Mouse (Mus musculus): Measurements from ENCODE around the gene 2310057M21Rik. TPM values are rescaled to one million over a fixed set of nuclear protein-coding genes. Genes with fewer than 3 reads are reported as not detected.

Gene 2310057M21Rik
- polyA plus RNA-seq, 1 experiment from 2014 or later: 24.3 TPM

DNA sequence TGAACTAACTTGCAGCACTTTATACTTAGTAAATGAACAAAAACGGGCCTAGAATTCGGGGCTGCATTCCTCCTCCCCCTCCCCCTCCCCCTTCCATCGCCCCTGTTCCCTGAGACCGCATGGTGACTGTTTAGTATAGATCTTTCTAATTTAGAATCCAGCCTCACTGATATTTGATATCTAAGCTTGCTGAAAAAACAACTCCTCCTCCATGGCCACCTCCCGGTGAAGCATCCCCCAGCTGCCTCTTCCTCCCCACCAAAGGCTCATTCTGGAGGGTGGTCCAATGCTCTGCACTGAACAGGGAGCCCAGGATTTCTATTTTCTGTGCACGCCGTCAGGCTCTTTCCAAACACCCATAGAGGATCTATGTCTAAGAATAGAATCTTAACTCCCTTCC, 44.2 kb downstream of the 2310057M21Rik start:
- no peaks in the 10 kb centered on the region for H3K9me3 ChIP-seq (ENCODE audit: low read depth, low read length)
- TF ChIP-seq CTCF (IDR thresholded peaks at IDR 0.05; ENCODE audit: low read depth): no peak
- H3K27ac ChIP-seq (ENCODE audit: low read depth): no peak overlapping the region
- H3K27me3 ChIP-seq (ENCODE audit: insufficient read depth, low read length): no peaks in the 10 kb centered on the region
- H3K4me3 ChIP-seq (ENCODE audit: low read depth, low read length): no peak overlapping the region
- DNase-seq (no peak), ATAC-seq (ENCODE audit: insufficient read depth) (no peak)
- H3K36me3 ChIP-seq (ENCODE audit: insufficient read depth): no peaks in the 10 kb centered on the region
- 57% methylated on average over 6 of the region's 7 CpGs for WGBS
- no peaks in the 10 kb centered on the region for H3K4me1 ChIP-seq (ENCODE audit: insufficient read depth)
- H3K9ac ChIP-seq: no peak overlapping the region
- no peak overlapping the region for H3K4me2 ChIP-seq

DNA sequence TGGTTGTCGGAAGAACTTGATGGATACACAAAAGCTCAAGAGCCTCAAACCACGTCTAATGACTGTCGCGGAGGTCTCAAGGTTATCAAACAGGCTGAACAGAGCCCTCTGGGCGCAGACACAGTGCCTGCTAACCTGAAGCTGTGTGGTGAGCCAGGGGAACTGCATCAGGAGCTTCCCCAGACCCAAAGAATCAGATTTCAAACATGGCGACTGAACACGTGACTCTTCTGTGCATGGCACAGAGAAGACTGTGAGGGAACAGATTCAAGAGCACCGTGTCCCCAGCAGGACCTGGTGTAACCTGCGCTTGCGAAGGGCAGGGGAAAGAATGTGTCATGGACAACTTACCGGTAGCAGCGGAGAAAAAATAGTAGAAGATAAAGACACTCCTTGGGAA, 45.0 kb downstream of the 2310057M21Rik start:
- H3K4me2 ChIP-seq: no peak overlapping the region
- no peaks in the 10 kb centered on the region for H3K9me3 ChIP-seq (ENCODE audit: low read depth, low read length)
- H3K27ac ChIP-seq (ENCODE audit: low read depth): no peak overlapping the region
- no peak overlapping the region for H3K4me3 ChIP-seq (ENCODE audit: low read depth, low read length)
- ATAC-seq (ENCODE audit: insufficient read depth): no peak
- DNase-seq: no peak
- WGBS: 52% methylated on average over 12 of the region's 12 CpGs
- H3K9ac ChIP-seq: no peak overlapping the region
- no peaks in the 10 kb centered on the region for H3K4me1 ChIP-seq (ENCODE audit: insufficient read depth)
- TF ChIP-seq CTCF (IDR thresholded peaks at IDR 0.05; ENCODE audit: low read depth): no peak
- H3K27me3 ChIP-seq (ENCODE audit: insufficient read depth, low read length): no peaks in the 10 kb centered on the region
- H3K36me3 ChIP-seq (ENCODE audit: insufficient read depth): no peaks in the 10 kb centered on the region

DNA sequence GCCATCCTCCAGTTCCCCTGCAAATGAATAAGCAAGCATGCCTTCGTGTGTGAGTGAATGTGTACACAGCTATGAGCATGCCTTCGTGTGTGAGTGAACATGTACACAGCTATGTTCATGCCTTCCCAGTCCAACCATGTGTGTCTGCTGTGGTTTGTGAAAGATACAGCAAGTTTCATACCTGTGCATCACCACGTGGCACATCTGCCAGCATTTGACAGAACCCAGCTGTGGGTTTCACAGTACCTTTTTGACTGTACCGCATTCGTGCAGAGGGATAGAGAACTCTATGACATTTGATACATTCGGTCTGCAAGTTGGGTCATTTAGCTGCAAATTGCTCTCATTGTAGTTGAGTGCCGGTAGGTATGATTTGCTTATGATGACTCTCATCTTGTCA, 48.1 kb downstream of the 2310057M21Rik start:
- no peak for ATAC-seq (ENCODE audit: insufficient read depth)
- WGBS: 75% methylated on average over 7 of the region's 7 CpGs
- Histone ChIP-seq H3K9ac (no peak overlapping the region), H3K36me3 (ENCODE audit: insufficient read depth) (no peaks in the 10 kb centered on the region), H3K4me3 (ENCODE audit: low read depth, low read length) (no peak overlapping the region), H3K4me1 (ENCODE audit: insufficient read depth) (no peaks in the 10 kb centered on the region), H3K9me3 (ENCODE audit: low read depth, low read length) (no peaks in the 10 kb centered on the region), H3K4me2 (no peak overlapping the region), H3K27ac (ENCODE audit: low read depth) (no peak overlapping the region), H3K27me3 (ENCODE audit: insufficient read depth, low read length) (no peaks in the 10 kb centered on the region)
- no peak for TF ChIP-seq CTCF (IDR thresholded peaks at IDR 0.05; ENCODE audit: low read depth)
- DNase-seq: no peak

DNA sequence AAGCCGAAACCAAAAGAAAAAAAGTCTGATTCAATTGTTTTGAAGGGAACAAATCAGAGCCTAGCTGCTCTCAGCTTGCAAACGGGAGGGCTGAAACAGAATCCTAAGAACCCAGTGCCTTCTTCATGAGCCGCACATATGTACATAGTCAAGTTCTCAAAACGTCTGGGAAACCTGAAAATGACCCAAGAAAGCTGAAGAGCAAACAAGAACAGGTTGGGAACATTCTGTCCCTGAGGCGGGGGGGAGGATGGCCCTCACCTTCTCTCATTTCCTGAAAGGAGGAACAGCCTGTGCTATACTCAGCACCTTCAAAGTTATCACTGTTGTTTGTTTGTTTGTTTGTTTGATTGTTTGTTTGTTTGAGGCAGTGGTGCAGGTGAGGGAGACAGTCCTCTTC, 55.8 kb downstream of the 2310057M21Rik start:
- Histone ChIP-seq H3K4me1 (ENCODE audit: insufficient read depth) (no peaks in the 10 kb centered on the region), H3K9ac (no peak overlapping the region), H3K4me3 (ENCODE audit: low read depth, low read length) (no peak overlapping the region), H3K27ac (ENCODE audit: low read depth) (no peak overlapping the region), H3K4me2 (no peak overlapping the region), H3K36me3 (ENCODE audit: insufficient read depth) (no peaks in the 10 kb centered on the region), H3K9me3 (ENCODE audit: low read depth, low read length) (no peaks in the 10 kb centered on the region), H3K27me3 (ENCODE audit: insufficient read depth, low read length) (no peaks in the 10 kb centered on the region)
- 64% methylated on average over 5 of the region's 5 CpGs for WGBS
- no peak for TF ChIP-seq CTCF (IDR thresholded peaks at IDR 0.05; ENCODE audit: low read depth)
- ATAC-seq (ENCODE audit: insufficient read depth) (no peak), DNase-seq (no peak)

DNA sequence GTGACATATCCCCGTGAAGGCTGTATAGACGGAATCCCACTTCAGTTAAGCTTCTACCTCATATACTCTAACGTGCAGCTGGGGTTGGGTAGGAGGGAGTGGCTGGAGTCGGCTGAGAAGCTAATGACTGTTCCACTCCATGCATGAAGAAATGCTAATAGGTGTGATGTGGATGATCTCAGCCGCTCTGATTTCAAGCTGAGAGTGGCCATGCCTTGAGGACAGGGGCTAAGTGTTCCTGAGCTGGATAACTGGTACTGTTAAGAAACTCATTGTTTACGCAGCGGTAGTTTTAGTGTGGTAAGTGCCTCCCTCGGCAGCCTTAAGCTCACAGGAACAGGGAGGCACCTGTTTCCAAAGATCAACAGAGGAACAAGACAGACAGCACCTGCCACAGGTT, 59.2 kb downstream of the 2310057M21Rik start:
- Histone ChIP-seq H3K36me3 (ENCODE audit: insufficient read depth) (no peaks in the 10 kb centered on the region), H3K9ac (no peak overlapping the region), H3K27me3 (ENCODE audit: insufficient read depth, low read length) (no peaks in the 10 kb centered on the region), H3K4me3 (ENCODE audit: low read depth, low read length) (no peak overlapping the region), H3K4me1 (ENCODE audit: insufficient read depth) (no peaks in the 10 kb centered on the region), H3K27ac (ENCODE audit: low read depth) (no peak overlapping the region), H3K9me3 (ENCODE audit: low read depth, low read length) (no peaks in the 10 kb centered on the region), H3K4me2 (no peak overlapping the region)
- TF ChIP-seq CTCF (IDR thresholded peaks at IDR 0.05; ENCODE audit: low read depth): no peak
- peak; percentile 1 for DNase-seq
- 59% methylated on average over 8 of the region's 8 CpGs for WGBS
- no peak for ATAC-seq (ENCODE audit: insufficient read depth)

DNA sequence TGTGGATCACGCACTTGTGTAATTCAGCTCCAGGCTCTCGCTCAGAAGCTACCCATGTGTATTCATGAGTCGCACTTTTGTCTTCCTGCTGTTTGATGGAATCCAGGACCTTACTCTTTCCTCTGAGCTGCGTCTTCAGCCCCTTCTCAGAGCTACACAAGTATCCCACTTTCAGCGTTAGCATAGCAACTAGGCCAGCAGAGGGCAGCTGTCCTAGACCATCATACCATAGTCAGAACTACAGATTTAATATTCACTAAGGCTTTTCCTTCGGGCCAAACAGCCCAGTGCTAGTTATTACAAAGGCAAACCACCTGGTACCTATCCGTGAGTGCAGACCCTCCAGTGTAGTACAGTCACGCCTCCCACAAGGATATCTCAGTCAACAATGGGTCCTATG, 65.4 kb downstream of the 2310057M21Rik start:
- DNase-seq (peak; percentile 38), ATAC-seq (ENCODE audit: insufficient read depth) (no peak)
- peak; percentile 27; the same call in 1 of the 2 replicates for TF ChIP-seq CTCF (IDR thresholded peaks at IDR 0.05; ENCODE audit: low read depth)
- Histone ChIP-seq H3K4me1 (ENCODE audit: insufficient read depth) (no peaks in the 10 kb centered on the region), H3K36me3 (ENCODE audit: insufficient read depth) (no peaks in the 10 kb centered on the region), H3K4me3 (ENCODE audit: low read depth, low read length) (no peak overlapping the region), H3K4me2 (no peak overlapping the region), H3K27me3 (ENCODE audit: insufficient read depth, low read length) (no peaks in the 10 kb centered on the region), H3K9me3 (ENCODE audit: low read depth, low read length) (no peaks in the 10 kb centered on the region), H3K27ac (ENCODE audit: low read depth) (no peak overlapping the region), H3K9ac (no peak overlapping the region)
- 65% methylated on average over 8 of the region's 8 CpGs for WGBS

Other genes with a start within 250 kb of the 2310057M21Rik start
- not detected in 2 replicates for gene 4933402N03Rik, start 216.4 kb downstream of the 2310057M21Rik start, polyA plus RNA-seq (2014; fragmentation: Nextera tagmentation; extraction: Ambion mirVana)
- 0.04 TPM in 1 of 2 replicates, not detected in the other for gene 5430419D17Rik, start 188.4 kb downstream of the 2310057M21Rik start, polyA plus RNA-seq (2014; fragmentation: Nextera tagmentation; extraction: Ambion mirVana)
- gene Cuzd1, start 40.5 kb downstream of the 2310057M21Rik start, polyA plus RNA-seq (2014; fragmentation: Nextera tagmentation; extraction: Ambion mirVana): not detected in 2 replicates
- not detected in 2 replicates for gene Fam24b, start 33.2 kb downstream of the 2310057M21Rik start, polyA plus RNA-seq (2014; fragmentation: Nextera tagmentation; extraction: Ambion mirVana)
- gene Fam24a, start 28.9 kb downstream of the 2310057M21Rik start, polyA plus RNA-seq (2014; fragmentation: Nextera tagmentation; extraction: Ambion mirVana): not detected in 2 replicates
- 63.8 and 66.7 TPM in 2 replicates for gene Pstk, start 8.4 kb upstream of the 2310057M21Rik start, polyA plus RNA-seq (2014; fragmentation: Nextera tagmentation; extraction: Ambion mirVana)
- gene Ikzf5, start 47.8 kb upstream of the 2310057M21Rik start, polyA plus RNA-seq (2014; fragmentation: Nextera tagmentation; extraction: Ambion mirVana): 20.1 and 20.5 TPM in 2 replicates
- gene Acadsb, start 47.8 kb upstream of the 2310057M21Rik start, polyA plus RNA-seq (2014; fragmentation: Nextera tagmentation; extraction: Ambion mirVana): 181 TPM in 2 replicates
- gene Hmx3, start 180.1 kb upstream of the 2310057M21Rik start, polyA plus RNA-seq (2014; fragmentation: Nextera tagmentation; extraction: Ambion mirVana): not detected in 2 replicates
- gene Hmx2, start 186.0 kb upstream of the 2310057M21Rik start, polyA plus RNA-seq (2014; fragmentation: Nextera tagmentation; extraction: Ambion mirVana): not detected in 2 replicates
- 264 and 268 TPM in 2 replicates for gene Bub3, start 197.5 kb upstream of the 2310057M21Rik start, polyA plus RNA-seq (2014; fragmentation: Nextera tagmentation; extraction: Ambion mirVana)

Data from lung, embryonic 14.5 days (tissue).